Mouse (Mus musculus) hindbrain, embryonic 15.5 days (tissue): ENCODE results near the gene Igfbp1. TPM values are rescaled to one million over a fixed set of nuclear protein-coding genes. Genes with fewer than 3 reads are reported as not detected.
"Not testable (repeated sequence)": the region's sequence is repeated elsewhere in the genome, so short reads cannot be mapped to it uniquely, and the experiment has no call there.

ENCODE experiments used
- ATAC-seq: fragments of 200-750 bp; cut with Nextera tagmentation; 2 replicates; pipeline ENCODE4 v1.8.0; 2017; ENCODE audit warnings: low read depth, moderate number of reproducible peaks, moderate TSS enrichment; ENCODE audit not compliant: low FRiP score
- H3K27ac ChIP-seq: fragments of 300-500 bp; sonication (generic); replicated peaks from 2 replicates; pipeline ENCODE4 v1.5.1; 2015; ENCODE audit warnings: mild to moderate bottlenecking, inconsistent platforms
- H3K27me3 ChIP-seq: fragments of 300-500 bp; sonication (generic); 2 replicates; pipeline ENCODE4 v1.6.1; 2015; ENCODE audit warnings: control low read depth, inconsistent platforms
- H3K36me3 ChIP-seq: fragments of 300-500 bp; sonication (generic); 2 replicates; pipeline ENCODE4 v1.6.1; 2015; ENCODE audit warnings: control low read depth, inconsistent platforms
- H3K4me1 ChIP-seq: fragments of 300-500 bp; sonication (generic); replicated peaks from 2 replicates; pipeline ENCODE4 v1.6.1; 2015; ENCODE audit warnings: control low read depth, inconsistent platforms
- H3K4me2 ChIP-seq: fragments of 300-500 bp; sonication (generic); 2 replicates; pipeline ENCODE4 v1.6.1; 2015; ENCODE audit warnings: moderate library complexity, mild to moderate bottlenecking, inconsistent platforms
- H3K4me3 ChIP-seq: fragments of 300-500 bp; sonication (generic); 2 replicates; pipeline ENCODE4 v1.5.1; 2015; ENCODE audit warnings: mild to moderate bottlenecking, inconsistent platforms
- H3K9ac ChIP-seq: fragments of 300-500 bp; sonication (generic); 2 replicates; pipeline ENCODE4 v1.6.1; 2015; ENCODE audit warnings: inconsistent platforms
- H3K9me3 ChIP-seq: fragments of 300-500 bp; sonication (generic); 2 replicates; pipeline ENCODE4 v1.6.1; 2016; ENCODE audit warnings: control low read depth, inconsistent platforms
- WGBS: fragments of 180-500 bp; shearing (Covaris S2); methylation state at CpG from one replicate; pipeline ENCODE4 v1.1.7; 2015; 5-methylcytosine and 5-hydroxymethylcytosine counted together
- polyA plus RNA-seq: library from polyadenylated mRNA; unstranded; fragments of >200 nt; fragmentation: Nextera tagmentation; extraction: Ambion mirVana; gene quantifications from 2 replicates; pipeline ENCODE4 v1.2.1, GENCODE M21; 2015

Igfbp1 gene
- polyA plus RNA-seq, 1 experiment from 2014 or later: 0.13 TPM

DNA sequence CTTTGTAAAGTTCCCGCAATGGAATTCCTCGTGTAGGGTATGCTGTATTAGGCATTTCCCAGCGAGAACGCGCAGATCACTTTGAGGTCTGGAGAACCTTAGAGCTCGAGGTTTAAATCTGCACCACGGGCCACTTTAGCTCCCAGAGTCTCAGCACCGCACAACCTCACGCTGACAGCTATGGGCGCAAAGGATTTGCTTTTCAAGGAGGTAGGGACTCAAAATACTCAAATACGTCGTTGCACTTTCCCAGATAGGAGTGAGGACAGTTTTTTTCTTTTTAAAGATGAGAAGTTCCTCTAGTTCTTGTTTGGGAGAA lies 16.7 kb downstream of the Igfbp1 start:
- Histone ChIP-seq H3K9me3 (no peaks in the 10 kb centered on the region), H3K36me3 (no peaks in the 10 kb centered on the region), H3K9ac (peak overlapping the region; percentile 85), H3K4me2 (peak overlapping the region; percentile 89), H3K27ac (peak overlapping the region; percentile 93; the same call in 1 of the 2 replicates), H3K27me3 (peaks cover 3% of the 10 kb centered on the region; the same call in 1 of the 2 replicates), H3K4me3 (peak overlapping the region; percentile 73), H3K4me1 (peaks cover 33% of the 10 kb centered on the region)
- 0 out of 2 replicates have a peak, but pooled peaks have one; percentile 1 for ATAC-seq
- WGBS: under 1% methylated on average over 12 of the region's 12 CpGs

DNA sequence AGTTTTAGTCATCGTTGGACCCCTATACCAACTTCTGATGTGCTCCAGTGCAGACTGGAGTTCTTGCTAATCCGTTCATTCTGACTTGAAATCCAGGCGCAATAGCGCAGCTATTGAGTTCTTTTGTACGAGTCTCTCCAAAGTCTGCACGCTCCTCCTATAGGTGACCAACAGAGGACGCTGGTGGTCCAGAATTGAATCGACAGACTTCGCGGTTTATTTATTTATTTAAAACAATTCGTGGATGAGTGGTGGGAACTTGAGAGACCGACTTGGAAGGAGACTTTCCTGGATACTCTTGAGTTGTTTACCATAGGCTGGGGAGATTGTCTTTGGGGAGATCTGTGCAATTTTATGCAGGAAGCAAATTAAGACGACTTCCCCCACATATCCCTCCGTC lies 17.2 kb downstream of the Igfbp1 start:
- H3K4me1 ChIP-seq: peaks cover 33% of the 10 kb centered on the region
- peak overlapping the region; percentile 89 for H3K4me2 ChIP-seq
- no peaks in the 10 kb centered on the region for H3K9me3 ChIP-seq
- peak overlapping the region; percentile 73 for H3K4me3 ChIP-seq
- H3K36me3 ChIP-seq: no peaks in the 10 kb centered on the region
- no peak overlapping the region for H3K27ac ChIP-seq
- 7% methylated on average over 14 of the region's 14 CpGs for WGBS
- no peak for ATAC-seq
- H3K27me3 ChIP-seq: peaks cover 3% of the 10 kb centered on the region; the same call in 1 of the 2 replicates
- no peak overlapping the region for H3K9ac ChIP-seq

DNA sequence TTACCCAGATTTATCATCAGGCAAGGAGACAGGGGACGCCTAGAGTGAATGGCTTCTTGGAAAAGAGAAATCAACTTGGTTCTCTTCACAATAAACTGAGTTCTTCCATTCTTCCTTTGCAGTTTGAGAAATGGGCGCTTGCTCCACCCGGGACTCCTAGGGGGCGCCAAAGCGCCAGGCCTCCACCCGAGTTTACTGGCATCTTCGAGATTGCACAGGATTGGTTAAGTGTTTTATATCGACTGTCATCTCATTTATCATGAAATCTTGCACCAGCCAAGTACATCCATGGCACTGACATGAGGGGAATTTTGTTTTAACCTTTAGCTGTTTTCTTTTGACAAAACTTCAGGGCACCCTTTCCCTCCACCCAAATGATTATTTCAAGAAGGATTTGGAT lies 18.1 kb downstream of the Igfbp1 start:
- no peak overlapping the region for H3K4me3 ChIP-seq
- H3K9me3 ChIP-seq: no peaks in the 10 kb centered on the region
- WGBS: 10% methylated on average over 8 of the region's 8 CpGs
- H3K27ac ChIP-seq: no peak overlapping the region
- H3K36me3 ChIP-seq: no peaks in the 10 kb centered on the region
- H3K4me2 ChIP-seq: no peak overlapping the region
- H3K27me3 ChIP-seq: peaks cover 3% of the 10 kb centered on the region; the same call in 1 of the 2 replicates
- peaks cover 30% of the 10 kb centered on the region for H3K4me1 ChIP-seq
- no peak overlapping the region for H3K9ac ChIP-seq
- ATAC-seq: no peak

DNA sequence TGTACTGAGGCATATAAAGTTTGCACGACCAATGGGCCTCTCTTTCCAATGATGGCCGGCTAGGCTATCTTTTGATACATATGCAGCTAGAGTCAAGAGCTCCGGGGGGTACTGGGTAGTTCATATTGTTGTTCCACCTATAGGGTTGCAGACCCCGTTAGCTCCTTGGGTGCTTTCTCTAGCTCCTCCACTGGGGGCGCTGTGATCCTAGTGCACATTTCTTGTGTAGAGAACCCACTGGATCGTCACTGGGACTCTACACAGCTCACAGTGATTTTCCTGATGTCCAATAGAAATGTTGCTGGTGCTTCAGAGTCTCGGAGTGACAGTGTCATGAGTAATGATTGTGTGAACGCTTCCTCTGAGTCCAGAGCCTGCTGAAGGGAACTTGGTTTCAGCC lies 24.2 kb downstream of the Igfbp1 start:
- H3K4me1 ChIP-seq, H3K4me2 ChIP-seq, H3K27me3 ChIP-seq, H3K27ac ChIP-seq, ATAC-seq, H3K9me3 ChIP-seq, H3K4me3 ChIP-seq, H3K9ac ChIP-seq, H3K36me3 ChIP-seq: not testable (repeated sequence)
- 75% methylated on average over 8 of the region's 8 CpGs for WGBS

DNA sequence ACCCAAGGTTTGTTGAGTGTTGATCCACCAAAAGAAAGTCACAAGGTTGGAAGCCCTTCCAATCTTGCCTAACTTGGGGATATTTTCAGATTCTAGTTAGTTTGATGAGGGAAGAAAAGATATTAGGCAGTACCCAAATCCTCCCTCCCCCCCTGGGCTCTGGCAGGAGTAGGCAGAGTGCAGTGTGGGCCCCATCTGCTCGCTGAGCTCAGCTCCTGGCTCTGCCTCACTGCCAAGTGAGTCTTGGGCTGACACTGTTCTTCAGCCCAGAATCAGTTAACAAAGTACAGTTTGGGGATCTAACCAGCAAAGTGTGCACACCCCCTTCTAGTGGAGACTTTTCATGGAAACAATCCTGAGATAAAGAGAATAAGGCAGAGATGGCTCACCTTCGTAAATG lies 28.6 kb downstream of the Igfbp1 start:
- no peak overlapping the region for H3K27ac ChIP-seq
- no peak overlapping the region for H3K4me3 ChIP-seq
- ATAC-seq: 0 out of 2 replicates have a peak, but pooled peaks have one; percentile 66
- WGBS: 72% methylated on average over 2 of the region's 2 CpGs
- H3K4me1 ChIP-seq: no peaks in the 10 kb centered on the region
- H3K4me2 ChIP-seq: no peak overlapping the region
- no peaks in the 10 kb centered on the region for H3K9me3 ChIP-seq
- H3K27me3 ChIP-seq: no peaks in the 10 kb centered on the region
- H3K36me3 ChIP-seq: no peaks in the 10 kb centered on the region
- H3K9ac ChIP-seq: no peak overlapping the region

DNA sequence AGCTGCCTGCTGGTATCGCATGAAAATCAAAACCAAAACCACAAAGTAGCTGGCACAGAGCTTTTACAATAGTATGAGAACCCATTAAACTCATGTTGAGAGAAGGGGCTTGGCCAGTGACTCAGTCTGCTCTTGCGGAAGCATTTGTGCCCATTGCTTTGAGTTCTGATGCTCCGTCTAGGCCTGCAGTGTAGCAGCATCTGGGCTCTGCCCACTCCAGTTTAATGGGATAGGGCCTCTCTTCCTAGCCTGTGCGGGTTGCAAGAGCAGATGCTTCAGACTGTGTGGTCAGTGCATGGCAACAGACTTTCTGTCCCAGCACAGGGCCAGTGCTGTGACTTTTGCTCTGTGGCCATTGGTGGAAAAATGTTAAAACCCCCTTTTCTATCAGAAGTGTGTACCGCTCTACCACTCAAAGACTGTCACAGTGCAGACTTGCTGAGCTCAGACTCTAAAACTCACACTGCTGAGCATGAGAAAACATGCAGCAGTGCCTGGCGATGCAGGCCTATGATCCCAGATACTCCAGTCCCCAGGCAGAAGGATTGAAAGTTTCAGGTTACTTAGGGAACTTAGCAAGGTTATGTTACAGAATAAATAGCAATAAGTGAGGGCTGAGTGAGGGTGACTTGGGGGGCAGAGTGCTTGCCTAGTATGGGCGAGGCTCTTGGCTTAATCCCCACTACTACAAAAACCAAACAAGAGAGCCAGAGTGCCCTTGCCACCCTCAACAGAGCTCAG lies 29.4 kb downstream of the Igfbp1 start:
- Histone ChIP-seq H3K4me1 (no peaks in the 10 kb centered on the region), H3K9ac (no peak overlapping the region), H3K4me3 (no peak overlapping the region), H3K36me3 (no peaks in the 10 kb centered on the region), H3K4me2 (no peak overlapping the region), H3K27ac (no peak overlapping the region), H3K27me3 (no peaks in the 10 kb centered on the region), H3K9me3 (no peaks in the 10 kb centered on the region)
- 90% methylated on average over 7 of the region's 7 CpGs for WGBS
- no peak for ATAC-seq

DNA sequence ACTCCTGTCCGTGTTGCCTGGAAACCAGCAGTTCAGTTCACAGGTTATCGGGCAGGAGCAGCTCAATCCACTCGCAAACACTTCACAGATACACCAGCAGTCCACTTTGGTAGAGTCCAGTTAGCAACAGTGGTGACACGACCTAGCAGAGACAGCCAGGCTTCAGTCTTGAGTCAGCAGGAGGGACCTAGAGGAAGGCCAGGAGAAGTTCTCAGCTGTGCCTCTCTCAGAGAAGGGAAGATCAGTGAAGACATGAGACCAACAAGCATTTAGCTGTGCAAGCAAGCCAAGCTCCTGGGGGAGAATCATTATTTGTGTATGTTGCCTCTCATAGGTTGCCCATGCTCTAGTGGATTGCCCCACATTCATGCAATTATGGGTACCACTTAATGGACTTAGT lies 30.5 kb downstream of the Igfbp1 start:
- H3K9me3 ChIP-seq: no peaks in the 10 kb centered on the region
- ATAC-seq: no peak
- H3K4me1 ChIP-seq: no peaks in the 10 kb centered on the region
- no peak overlapping the region for H3K27ac ChIP-seq
- H3K4me3 ChIP-seq: no peak overlapping the region
- WGBS: 86% methylated on average over 4 of the region's 4 CpGs
- H3K4me2 ChIP-seq: no peak overlapping the region
- H3K27me3 ChIP-seq: no peaks in the 10 kb centered on the region
- no peaks in the 10 kb centered on the region for H3K36me3 ChIP-seq
- H3K9ac ChIP-seq: no peak overlapping the region

DNA sequence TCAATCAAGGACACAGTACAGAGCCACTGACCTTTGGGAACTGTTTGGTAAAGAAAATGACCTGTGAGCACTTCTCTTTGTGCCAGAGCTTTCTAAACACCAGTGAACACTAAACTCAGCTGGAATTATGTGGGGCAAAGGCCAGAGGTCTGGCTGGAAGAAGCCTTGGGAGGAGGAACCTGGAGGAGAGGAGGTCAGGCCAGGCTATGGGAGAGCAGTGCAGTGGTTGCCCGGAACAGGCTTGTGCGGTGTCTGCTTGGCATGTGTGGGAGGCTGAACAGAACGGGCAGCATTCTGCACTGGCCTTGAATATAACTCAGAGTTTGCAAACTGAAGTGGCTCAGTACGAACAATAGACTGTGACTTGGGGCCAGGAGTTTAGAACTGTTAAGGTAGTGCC lies 32.4 kb downstream of the Igfbp1 start:
- WGBS: 84% methylated on average over 4 of the region's 4 CpGs
- Histone ChIP-seq H3K4me2 (no peak overlapping the region), H3K9me3 (no peaks in the 10 kb centered on the region), H3K27ac (no peak overlapping the region), H3K9ac (no peak overlapping the region), H3K4me1 (no peaks in the 10 kb centered on the region), H3K36me3 (no peaks in the 10 kb centered on the region), H3K4me3 (no peak overlapping the region), H3K27me3 (no peaks in the 10 kb centered on the region)
- ATAC-seq: no peak

DNA sequence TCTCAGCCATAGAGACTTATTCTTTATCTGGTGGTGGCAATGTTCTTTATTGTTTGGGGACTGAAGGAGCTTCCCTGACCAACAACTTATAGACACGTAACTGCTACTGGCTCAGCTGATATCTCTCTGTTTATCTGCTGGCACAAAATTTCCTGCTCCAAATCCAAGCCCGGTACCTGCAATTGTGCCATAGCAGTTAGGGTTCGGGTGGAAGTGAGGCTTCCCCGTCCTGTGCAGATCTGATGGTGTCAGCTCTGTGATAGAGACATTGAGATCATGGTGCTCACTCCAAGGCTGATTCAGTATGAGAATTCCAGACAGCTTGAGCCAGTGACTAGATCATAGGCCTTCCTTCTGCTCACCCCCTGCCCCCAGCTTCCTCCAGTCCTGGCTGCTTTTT lies 34.4 kb downstream of the Igfbp1 start:
- no peaks in the 10 kb centered on the region for H3K4me1 ChIP-seq
- H3K9ac ChIP-seq: no peak overlapping the region
- H3K36me3 ChIP-seq: no peaks in the 10 kb centered on the region
- no peaks in the 10 kb centered on the region for H3K27me3 ChIP-seq
- H3K4me2 ChIP-seq: no peak overlapping the region
- ATAC-seq: no peak
- H3K27ac ChIP-seq: no peak overlapping the region
- no peaks in the 10 kb centered on the region for H3K9me3 ChIP-seq
- WGBS: 95% methylated on average over 4 of the region's 4 CpGs
- H3K4me3 ChIP-seq: no peak overlapping the region

DNA sequence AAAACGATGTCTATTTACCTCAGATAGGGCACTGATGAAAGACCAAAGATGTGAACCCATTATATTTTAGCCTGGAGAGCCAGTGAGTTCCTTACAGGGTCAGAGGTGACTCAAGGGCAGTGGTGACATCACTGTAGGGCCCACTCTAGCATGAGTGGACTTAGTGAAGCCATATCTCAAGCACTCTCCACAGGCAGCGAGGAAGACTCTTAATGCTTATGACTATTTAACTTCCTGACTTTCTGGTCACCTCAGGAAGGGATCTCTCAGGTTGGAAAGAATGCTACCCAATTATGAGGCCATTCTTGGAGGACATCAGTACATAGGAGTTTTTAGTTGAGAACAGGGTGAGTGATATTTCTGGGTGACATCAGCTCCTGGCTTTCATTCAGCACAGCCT lies 35.8 kb downstream of the Igfbp1 start:
- no peak for ATAC-seq
- Histone ChIP-seq H3K27ac (no peak overlapping the region), H3K4me2 (no peak overlapping the region), H3K9ac (no peak overlapping the region), H3K27me3 (no peaks in the 10 kb centered on the region), H3K4me1 (no peaks in the 10 kb centered on the region), H3K9me3 (no peaks in the 10 kb centered on the region), H3K36me3 (no peaks in the 10 kb centered on the region), H3K4me3 (no peak overlapping the region)
- 90% methylated on average over 2 of the region's 2 CpGs for WGBS

DNA sequence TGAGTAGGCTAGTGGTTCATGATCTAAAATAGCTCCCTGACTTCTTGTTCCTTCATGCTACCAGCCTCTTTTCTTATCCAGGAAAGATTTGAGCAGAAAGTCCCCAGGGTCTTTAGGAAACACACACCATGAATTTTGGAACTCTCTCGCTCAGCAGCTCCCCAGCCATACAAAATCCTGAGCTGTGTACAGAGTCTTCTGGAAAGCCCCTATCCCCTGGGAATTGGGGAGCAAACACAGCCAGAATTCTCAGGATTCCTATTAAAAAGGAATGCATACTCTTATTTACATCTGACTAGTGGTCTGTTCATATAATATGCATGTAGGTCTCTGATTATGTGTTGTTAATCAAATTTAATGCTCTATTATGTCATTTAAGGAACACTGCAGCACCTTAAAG lies 36.9 kb downstream of the Igfbp1 start:
- ATAC-seq: no peak
- WGBS: 83% methylated on average over 1 of the region's 1 CpGs

DNA sequence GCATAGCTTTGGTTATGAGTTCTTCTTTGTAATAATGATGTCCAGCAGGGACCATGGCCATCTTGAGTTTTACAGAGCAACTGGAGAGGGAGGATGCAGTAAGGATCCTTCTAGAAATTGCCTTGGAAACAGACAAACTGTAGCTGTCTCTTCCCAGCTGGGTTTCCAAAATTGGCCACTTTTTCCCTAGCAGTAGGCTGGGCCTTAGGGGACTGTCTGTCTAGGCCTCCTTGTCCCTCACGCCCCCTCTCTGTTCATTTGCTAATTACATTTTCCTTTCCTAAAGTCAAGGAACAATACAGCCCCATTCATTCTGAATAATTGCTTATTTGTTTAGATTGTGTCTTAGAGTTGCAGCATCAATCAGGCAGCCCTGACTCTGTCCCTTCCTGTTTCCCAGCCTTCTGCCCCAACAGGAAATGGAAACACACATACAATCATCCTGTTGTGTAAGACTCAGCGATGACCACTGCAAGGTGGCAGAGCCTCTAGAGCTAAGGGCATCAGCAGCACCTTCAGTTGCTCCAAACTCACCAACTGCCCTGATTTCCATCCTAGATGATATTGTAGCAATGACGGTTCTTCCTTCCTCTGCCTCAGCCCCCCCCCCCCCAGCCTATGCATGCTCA lies 37.5 kb downstream of the Igfbp1 start:
- no peaks in the 10 kb centered on the region for H3K4me1 ChIP-seq
- no peaks in the 10 kb centered on the region for H3K36me3 ChIP-seq
- no peak for ATAC-seq
- H3K9me3 ChIP-seq: no peaks in the 10 kb centered on the region
- WGBS: 46% methylated on average over 3 of the region's 3 CpGs
- H3K27ac ChIP-seq: no peak overlapping the region
- no peak overlapping the region for H3K4me3 ChIP-seq
- no peak overlapping the region for H3K4me2 ChIP-seq
- no peak overlapping the region for H3K9ac ChIP-seq
- H3K27me3 ChIP-seq: no peaks in the 10 kb centered on the region

More for the DNA sequence above, 36.9 kb downstream of the Igfbp1 start:
- H3K4me2 ChIP-seq: no peak overlapping the region
- no peak overlapping the region for H3K27ac ChIP-seq
- no peak overlapping the region for H3K4me3 ChIP-seq
- no peaks in the 10 kb centered on the region for H3K4me1 ChIP-seq
- H3K27me3 ChIP-seq: no peaks in the 10 kb centered on the region
- no peaks in the 10 kb centered on the region for H3K36me3 ChIP-seq
- H3K9ac ChIP-seq: no peak overlapping the region
- H3K9me3 ChIP-seq: no peaks in the 10 kb centered on the region
